Mouse (Mus musculus) heart, postnatal 36 days (tissue): ENCODE data around the gene Rps4x. TPM values are rescaled to one million over a fixed set of nuclear protein-coding genes. Genes with fewer than 3 reads are reported as not detected.

Source experiments
- DNase-seq, 2 experiments: peaks; one replicate each; pipeline ENCODE4 v3.0.0; 2021 to 2022
- intact Hi-C: fragments of 180-260 bp; cut with DNase I; formaldehyde crosslinking; loops from one replicate; pipeline ENCODE4 v1.15.1; 2025
- total RNA-seq, 2 experiments: library from RNA; stranded (reverse); gene quantifications; 2 replicates each; pipeline ENCODE4 v1.2.3; 2021

The Rps4x gene
- 100 to 1,000 TPM; 623 to 693 TPM for total RNA-seq

DNA sequence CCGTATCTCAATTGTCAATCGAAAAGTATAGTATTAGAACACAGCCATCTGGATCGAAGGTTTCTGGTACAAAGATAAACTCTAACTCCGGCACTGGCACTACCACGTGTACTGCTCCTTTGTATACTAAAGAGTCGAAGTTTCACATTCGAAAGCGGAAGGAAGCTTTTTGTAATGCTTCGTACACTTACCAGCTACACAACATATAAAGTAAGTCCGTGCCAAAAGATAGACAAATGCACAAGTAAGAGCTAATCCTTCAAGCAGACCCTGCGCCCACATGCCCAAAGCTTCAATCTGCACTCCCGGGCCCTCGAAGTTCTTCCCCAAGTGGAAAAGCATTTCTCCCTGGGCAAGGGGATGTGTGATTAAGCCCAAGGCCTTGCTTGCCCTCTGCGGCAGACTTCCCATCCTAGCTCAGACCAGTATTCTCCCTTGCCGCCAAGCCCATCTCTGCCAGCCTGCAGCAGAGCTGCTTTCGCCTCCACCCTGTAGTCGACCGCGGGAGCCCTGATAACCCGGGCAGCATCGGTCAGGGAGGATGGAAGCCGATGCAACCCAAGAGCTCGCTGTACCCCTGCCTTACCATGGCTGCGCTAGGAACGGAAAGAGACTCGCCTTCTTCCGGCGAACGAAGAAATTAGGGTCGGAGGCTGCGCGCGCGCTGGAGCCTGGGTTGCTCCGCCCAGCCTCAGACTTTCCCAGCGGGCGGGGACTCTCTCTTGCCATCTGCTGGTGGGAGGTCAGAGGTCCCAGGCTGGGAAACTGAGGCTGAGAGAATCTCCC, at the start of gene Rps4x:
Gene Rps4x, minus strand, starts transcription at position 683 of the 786 bp plus-strand sequence.
- intact Hi-C loops = loop anchor here (2.0 to 10.0 kb wide), 4 partner anchors 32 to 234 kb away; partner anchors contain the start of genes Ercc6l and Rtl5
- peak; percentile 79 to 83 for DNase-seq

DNA sequence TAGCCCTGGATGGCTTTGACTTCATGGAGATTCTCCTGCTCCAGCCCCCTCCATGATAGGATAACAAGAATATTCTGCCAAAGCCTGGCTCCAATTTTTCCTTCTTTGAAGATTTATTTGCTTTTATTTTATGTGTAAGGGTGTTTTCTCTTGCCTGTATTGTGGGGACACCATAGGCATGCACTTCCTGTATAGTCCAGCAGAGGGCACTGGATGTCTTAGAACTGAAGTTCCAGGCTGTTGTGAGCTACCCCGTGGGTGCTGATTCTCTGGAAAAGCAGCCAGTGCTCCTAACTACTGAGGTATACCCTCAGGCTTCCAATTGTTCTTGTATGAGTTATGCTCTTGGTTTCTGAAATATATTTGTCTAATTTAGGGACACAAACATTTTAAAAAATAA, 29.9 kb upstream of the Rps4x start:
- peak; percentile 22 to 56 for DNase-seq
- intact Hi-C loops = loop anchor here (1.0 to 10.0 kb wide), 2 partner anchors 260 to 1226 kb away; no protein-coding TSS in a partner anchor

GRCm38 (mm10) chrX:102215356-102215755, 26.2 kb upstream of the Rps4x start:
- intact Hi-C loops = loop anchor here (10.0 kb wide), 1 partner anchor 1229 kb away; no protein-coding TSS in a partner anchor

GRCm38 (mm10) chrX:102190840-102191239, 1.6 kb upstream of the Rps4x start:
- intact Hi-C loops = no loop called here
- DNase-seq = no peak

More at GRCm38 (mm10) chrX:102215356-102215755, 26.2 kb upstream of the Rps4x start:
- peak; percentile 7 to 23 for DNase-seq

DNA sequence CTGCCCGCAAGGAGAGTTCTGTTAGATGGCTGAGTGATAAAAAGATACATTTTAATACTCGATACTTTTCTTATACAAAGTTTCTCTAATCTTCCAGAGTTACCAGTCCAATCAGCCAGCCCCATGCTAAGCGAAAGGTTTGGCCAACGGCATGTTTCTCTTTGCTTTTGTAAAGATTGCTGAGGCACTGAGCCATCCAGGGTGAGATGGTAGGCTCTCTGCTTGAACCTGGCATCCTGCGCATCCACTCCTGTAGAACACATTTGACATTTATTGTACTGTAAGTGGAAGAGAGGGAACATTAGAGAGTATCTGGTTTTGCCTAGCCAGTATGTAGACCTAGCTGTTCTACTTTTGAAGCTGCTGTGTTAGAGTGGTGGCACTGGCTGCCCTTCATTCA, 387 bp upstream of the Rps4x start:
- intact Hi-C loops = loop anchor here (2.0 to 10.0 kb wide), 4 partner anchors 33 to 235 kb away; partner anchors contain the start of genes Ercc6l and Rtl5
- DNase-seq = no peak

DNA sequence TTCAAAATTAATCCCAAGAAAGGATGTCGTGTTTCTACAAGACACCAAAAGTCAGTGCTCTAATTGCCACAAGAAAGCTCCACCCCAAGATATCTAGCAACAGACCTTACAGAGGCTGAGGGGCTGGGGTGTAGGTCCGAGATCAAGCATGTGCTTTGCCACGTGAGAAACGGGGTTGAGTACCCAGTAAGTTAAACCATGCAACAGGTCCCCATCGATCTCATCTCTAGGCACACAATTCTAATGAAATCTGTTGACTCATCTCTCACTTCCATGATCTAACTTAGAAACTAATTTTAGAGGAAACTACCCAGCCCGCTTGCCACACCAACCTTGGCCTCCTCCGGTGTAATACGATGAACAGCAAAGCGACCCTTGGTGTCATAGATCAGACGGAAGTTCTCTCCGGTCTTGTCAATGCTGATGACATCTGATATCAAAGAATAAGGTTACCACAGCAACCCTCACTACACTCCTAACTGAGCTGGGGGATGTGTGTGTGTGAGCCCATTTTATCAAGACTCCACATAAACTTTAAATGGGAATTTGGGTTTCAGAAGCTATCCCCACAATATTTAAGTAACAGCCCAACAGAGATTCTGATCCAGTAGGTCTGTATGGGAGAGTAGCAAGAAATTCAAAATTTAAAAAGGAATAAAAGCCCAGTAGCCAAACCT, 2.0 kb downstream of the Rps4x start:
- intact Hi-C loops = loop anchor here (5.0 to 10.0 kb wide), 2 partner anchors 115 to 232 kb away; partner anchors contain the start of gene Rtl5
- DNase-seq = no peak

GRCm38 (mm10) chrX:102182575-102182974, 6.6 kb downstream of the Rps4x start:
- no peak for DNase-seq
- intact Hi-C loops = loop anchor here (10.0 kb wide), 1 partner anchor 228 kb away; no protein-coding TSS in a partner anchor

GRCm38 (mm10) chrX:102175538-102176287, 13.5 kb downstream of the Rps4x start:
- intact Hi-C loops = no loop called here
- no peak for DNase-seq

DNA sequence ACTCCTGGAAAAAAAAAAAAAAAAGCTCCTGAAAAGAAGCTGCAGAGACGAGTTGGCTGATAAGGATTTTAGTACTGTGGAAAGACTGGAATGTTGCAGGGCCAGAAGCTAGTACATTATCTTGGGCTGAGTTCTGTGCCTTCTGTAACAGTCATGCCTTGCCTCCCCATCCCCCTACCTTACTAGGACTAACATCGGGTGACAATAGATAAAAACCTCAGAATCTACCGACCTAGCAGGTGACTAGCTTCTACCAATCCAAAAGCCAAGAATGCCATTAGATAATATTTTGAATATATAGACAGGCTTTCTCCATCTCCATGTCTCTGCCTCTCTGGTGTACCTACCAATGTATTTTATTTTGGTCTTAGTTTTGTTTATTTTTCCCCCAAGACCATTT, 18.3 kb downstream of the Rps4x start:
- no peak for DNase-seq
- intact Hi-C loops = no loop called here

DNA sequence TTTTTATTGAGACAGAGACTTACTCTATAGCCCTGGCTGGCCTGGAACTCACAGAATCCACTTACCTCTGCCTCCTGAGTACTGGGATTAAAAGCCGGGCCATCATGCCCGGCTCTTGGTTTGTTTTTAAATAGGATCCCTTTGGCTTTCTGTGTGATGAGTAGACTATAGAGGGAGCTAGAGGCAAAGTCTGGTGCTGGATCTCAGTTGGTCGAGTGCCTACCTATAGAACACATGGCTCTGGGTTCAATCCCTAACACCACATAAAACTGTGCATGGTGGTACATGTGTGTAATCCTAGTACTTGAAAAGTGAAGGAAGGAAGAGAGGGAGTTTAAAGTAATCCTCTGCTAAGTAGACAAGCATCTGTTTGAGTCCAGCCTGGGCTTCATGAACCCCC, 19.1 kb downstream of the Rps4x start:
- intact Hi-C loops = no loop called here
- DNase-seq = no peak

DNA sequence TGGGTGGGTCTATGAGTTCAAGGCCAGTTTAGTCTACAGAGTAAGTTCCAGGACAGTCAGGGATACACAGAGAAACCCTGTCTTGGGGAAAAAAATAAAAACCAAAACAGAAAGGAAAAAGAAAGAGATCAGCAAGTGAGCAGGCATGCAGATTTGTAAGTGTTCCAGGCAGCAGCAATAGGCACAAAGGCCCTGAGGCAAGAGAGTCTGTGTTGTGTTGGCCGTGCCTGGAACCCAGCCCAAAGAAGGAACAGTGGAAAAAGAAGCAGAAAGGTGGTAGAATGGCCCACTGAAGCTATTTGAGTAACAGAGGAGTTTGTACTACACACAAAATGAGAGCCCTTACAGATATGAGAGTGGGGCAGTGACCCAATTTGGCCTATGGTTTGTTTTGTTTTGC, 19.5 kb downstream of the Rps4x start:
- DNase-seq = no peak
- intact Hi-C loops = no loop called here

- no peak for DNase-seq
- intact Hi-C loops = no loop called here
These were observed 22.2 kb downstream of the Rps4x start for GRCm38 (mm10) chrX:102166986-102167385.

GRCm38 (mm10) chrX:102166521-102166920, 22.7 kb downstream of the Rps4x start:
- intact Hi-C loops = no loop called here
- no peak for DNase-seq

- intact Hi-C loops = no loop called here
These were observed 25.7 kb downstream of the Rps4x start for GRCm38 (mm10) chrX:102163529-102163928.

DNA sequence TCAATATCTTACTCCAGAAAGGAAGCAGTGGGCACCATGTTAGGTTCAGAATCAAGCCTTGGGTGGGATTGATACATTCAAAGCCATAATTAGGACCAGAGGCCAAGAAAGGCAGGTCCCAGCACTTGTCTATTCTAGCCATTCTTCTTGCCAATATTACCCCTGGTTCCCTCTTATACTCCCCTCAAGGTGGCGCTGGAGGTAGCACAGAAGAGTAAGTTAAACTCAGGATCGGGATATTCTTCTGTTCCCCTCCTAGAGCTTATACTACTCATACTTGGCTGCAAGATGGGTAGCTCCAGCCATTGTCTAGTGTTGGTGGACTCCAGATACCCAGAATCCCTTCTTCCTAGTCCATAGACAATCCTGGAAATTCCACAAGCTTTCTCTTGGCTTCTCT, 26.1 kb downstream of the Rps4x start:
- intact Hi-C loops = no loop called here
- DNase-seq = no peak

More at GRCm38 (mm10) chrX:102163529-102163928, 25.7 kb downstream of the Rps4x start:
- DNase-seq = peak in 1 of 2 experiments; percentile 24

DNA sequence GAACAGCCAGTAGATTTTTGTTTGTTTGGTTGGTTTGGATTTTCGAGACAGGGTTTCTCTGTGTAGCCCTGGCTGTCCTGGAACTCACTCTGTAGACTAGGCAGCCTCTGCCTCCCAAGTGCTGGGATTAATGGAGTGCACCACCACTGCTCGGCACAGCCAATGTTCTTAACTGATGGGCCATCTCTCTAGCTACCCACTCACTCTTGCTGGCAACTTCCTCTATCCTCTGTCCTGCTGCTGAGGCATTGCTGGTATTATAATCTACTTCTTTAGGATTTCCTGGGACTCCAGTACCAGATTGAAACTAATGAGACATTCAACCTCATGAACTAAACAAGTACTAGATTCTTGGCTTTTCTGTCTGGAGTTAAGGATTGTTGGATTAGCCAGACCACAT, 28.7 kb downstream of the Rps4x start:
- DNase-seq = no peak
- intact Hi-C loops = no loop called here

DNA sequence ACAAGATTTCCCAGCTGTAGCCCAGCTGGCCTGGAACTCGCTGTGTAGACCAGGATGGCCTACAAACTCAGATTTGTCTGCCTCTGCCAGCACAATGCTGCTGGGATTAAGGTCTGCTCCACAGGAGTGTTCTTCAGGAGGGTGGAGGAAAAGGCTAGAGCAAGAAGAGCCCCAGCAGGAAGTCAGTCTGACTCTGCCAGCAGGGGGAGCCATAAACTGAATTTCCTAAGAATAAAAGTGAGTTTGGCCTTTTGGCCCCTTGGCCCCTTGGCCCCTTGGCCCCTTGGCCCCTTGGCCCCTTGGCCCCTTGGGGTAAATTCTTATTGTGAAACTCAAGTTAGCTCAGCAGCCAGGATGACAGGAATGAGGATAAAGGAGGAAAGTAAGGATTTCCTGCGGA, 29.4 kb downstream of the Rps4x start:
- DNase-seq = peak; percentile 22 to 27
- intact Hi-C loops = loop anchor here (2.0 kb wide), 1 partner anchor 319 kb away; no protein-coding TSS in a partner anchor

DNA sequence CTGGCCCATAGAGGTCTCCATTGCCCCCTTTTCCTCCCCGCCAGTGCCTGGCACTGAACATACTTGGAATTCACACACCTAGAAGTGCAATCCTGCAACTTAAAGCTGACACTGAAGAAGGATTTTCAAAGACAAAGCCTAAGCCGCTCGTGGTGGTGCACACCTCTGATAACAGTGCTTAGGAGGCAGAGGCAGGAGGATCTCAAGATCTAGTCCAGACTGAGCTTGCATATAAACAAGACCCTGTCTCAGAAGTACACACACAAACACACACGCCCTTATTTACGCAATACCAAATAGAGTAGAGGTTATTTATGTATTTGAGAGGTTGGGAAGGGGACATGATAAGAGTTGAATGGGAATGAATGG, 31.8 kb downstream of the Rps4x start:
- intact Hi-C loops = loop anchor here (2.0 kb wide), 2 partner anchors 31 to 39 kb away; partner anchors contain the start of genes Pin4 and Rps4x
- DNase-seq = no peak

- peak; percentile 86 to 91 for DNase-seq
- intact Hi-C loops = loop anchor here (2.0 kb wide), 2 partner anchors 32 to 38 kb away; partner anchors contain the start of genes Pin4 and Rps4x
These were observed 32.4 kb downstream of the Rps4x start, which contains the start of gene Ercc6l for GRCm38 (mm10) chrX:102156618-102157422. TSS of gene Ercc6l (minus strand) at chrX:102157091.

- no peak for DNase-seq
- intact Hi-C loops = no loop called here
These were observed 48.0 kb downstream of the Rps4x start for GRCm38 (mm10) chrX:102141157-102141556.
